Mouse (Mus musculus): Measurements from ENCODE around the gene Fndc3a. TPM values are rescaled to one million over a fixed set of nuclear protein-coding genes. Genes with fewer than 3 reads are reported as not detected.

The Fndc3a gene
- polyA plus RNA-seq, 1 experiment from 2014 or later, result 14.1 TPM

DNA sequence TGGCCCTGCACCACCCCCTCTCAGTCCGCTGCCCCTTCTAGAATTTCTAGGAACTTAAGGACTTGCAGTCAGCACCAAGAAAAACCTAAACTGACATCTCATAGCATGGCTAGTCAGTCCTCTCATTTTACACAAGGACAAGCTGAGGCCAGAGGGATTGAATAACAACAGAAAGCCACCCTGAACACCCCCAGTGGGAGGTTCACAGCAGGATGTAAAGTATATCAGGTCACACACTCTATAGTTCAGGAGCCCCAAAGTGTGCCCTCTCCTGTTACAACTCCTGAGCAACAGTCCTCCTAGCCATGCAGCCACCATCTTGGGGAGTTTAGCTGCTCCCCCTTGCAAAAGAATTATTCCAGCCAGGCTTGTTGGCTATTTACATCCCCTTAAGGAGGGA is 216.0 kb downstream of the Fndc3a start:
- 72% methylated on average over 1 of the region's 1 CpGs for WGBS (ENCODE audit: insufficient replicate concordance)
- Histone ChIP-seq H3K36me3 (replicated peaks) (no peaks in the 10 kb centered on the region), H3K27me3 (no peaks in the 10 kb centered on the region), H3K27ac (replicated peaks) (no peak overlapping the region), H3K4me1 (replicated peaks) (no peaks in the 10 kb centered on the region), H3K4me3 (replicated peaks) (no peak overlapping the region), H3K4me2 (no peak overlapping the region), H3K9ac (no peak overlapping the region), H3K9me3 (replicated peaks) (no peaks in the 10 kb centered on the region)
- ATAC-seq (ENCODE audit: insufficient read depth), result no peak

DNA sequence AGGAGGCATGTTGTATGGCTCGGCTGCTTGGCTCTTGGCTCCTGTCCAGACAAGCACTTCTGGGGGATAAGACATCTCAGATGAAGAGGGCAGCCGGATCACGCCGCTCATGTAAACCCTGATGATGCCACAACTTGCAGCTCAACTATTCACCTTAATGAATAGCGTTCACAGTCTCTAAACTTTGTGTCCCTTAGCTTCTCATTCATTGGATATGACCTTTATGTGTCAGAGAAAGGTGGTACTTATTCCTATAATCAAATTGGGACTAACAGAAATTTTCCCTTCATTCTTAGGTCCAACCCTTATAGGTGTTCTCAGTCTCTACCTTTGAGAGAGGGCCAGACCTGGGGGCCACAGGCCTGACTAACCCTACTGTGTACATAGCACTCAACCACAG is 218.1 kb downstream of the Fndc3a start, which contains the start of gene Gm9195:
TSS of gene Gm9195 (minus strand) at position 101 of the 400 bp plus-strand sequence.
- H3K4me1 ChIP-seq (replicated peaks), result no peaks in the 10 kb centered on the region
- H3K4me2 ChIP-seq, result no peak within 1 kb of the TSS
- H3K27ac ChIP-seq (replicated peaks), result no peak within 1 kb of the TSS
- H3K27me3 ChIP-seq, result no peaks in the 10 kb centered on the region
- ATAC-seq (ENCODE audit: insufficient read depth), result no peak
- H3K9me3 ChIP-seq (replicated peaks), result no peaks in the 10 kb centered on the region
- no peak within 1 kb of the TSS for H3K4me3 ChIP-seq (replicated peaks)
- WGBS (ENCODE audit: insufficient replicate concordance), result 75% methylated on average over 5 of the region's 5 CpGs
- H3K9ac ChIP-seq, result no peak within 1 kb of the TSS
- no peaks in the 10 kb centered on the region for H3K36me3 ChIP-seq (replicated peaks)

DNA sequence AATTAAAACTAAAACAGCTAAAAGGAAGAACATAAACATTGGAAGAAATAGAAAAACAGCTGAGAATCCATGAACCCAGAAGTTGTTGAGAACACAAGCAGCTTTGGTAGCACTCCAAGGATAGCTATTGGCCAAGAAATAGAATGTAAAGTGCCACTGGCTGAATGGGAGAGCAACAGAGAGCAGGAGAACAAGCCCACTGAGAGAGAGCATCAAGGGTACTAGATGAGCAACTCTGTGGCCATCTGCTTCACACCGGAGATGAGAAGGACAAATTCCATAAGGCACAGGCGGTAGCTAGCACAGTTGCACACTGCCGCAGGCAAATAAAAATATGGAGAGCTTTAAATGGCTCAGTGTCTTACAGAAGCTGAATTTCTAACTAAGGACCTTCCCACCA is 219.4 kb downstream of the Fndc3a start:
- Histone ChIP-seq H3K9ac (no peak overlapping the region), H3K4me3 (replicated peaks) (no peak overlapping the region), H3K4me2 (no peak overlapping the region), H3K36me3 (replicated peaks) (no peaks in the 10 kb centered on the region), H3K27me3 (no peaks in the 10 kb centered on the region), H3K27ac (replicated peaks) (no peak overlapping the region), H3K4me1 (replicated peaks) (no peaks in the 10 kb centered on the region), H3K9me3 (replicated peaks) (no peaks in the 10 kb centered on the region)
- no peak for ATAC-seq (ENCODE audit: insufficient read depth)
- WGBS (ENCODE audit: insufficient replicate concordance), result 74% methylated on average over 3 of the region's 3 CpGs

Other genes with a start within 250 kb of the Fndc3a start
- gene Gm9195, start 218.2 kb downstream of the Fndc3a start, polyA plus RNA-seq (2015; fragmentation: Nextera tagmentation; extraction: Ambion mirVana), result not detected in 2 replicates

Data from liver, embryonic 15.5 days (tissue).